8 mouse cellular contexts compared by ENCODE assay signal in genomic region chr7:84749434-84750301, GRCm38 (mm10). TPM values are rescaled to one million over a fixed set of nuclear protein-coding genes. Genes with fewer than 3 reads are reported as not detected.
DNase-seq lines count a peak whose midpoint lies in the region; ATAC-seq lines count a peak whose summit lies in the region.

No protein-coding gene starts in this region.

- peak; percentile 31 to 70 for DNase-seq in cerebellum, postnatal 4 days (ENCODE audit: low spot score in 2 of 2)
- DNase-seq in frontal cortex, postnatal 36 days (ENCODE audit: low spot score in 2 of 2): peak; percentile 68 to 70
- peak; percentile 44 to 52 for DNase-seq in layer of hippocampus, postnatal 36 days
- peak; percentile 61 for DNase-seq in lung, postnatal 25 days (ENCODE audit: low spot score)
- peak; percentile 63 for DNase-seq in right cerebral cortex, adult 18-20 months

- H3K9me3 ChIP-seq in hindbrain, embryonic 15.5 days: no peaks in the 10 kb centered on the region

- peak; percentile 76 for ATAC-seq in activated CD4-positive, CD25-positive, alpha-beta regulatory T cell, adult 4 months
- ATAC-seq in hindbrain, embryonic 15.5 days (ENCODE audit: low FRiP score, low read depth): peak; percentile 89
- ATAC-seq in monocyte, adult 5-6 weeks (replicated peaks; ENCODE audit: insufficient number of reproducible peaks, low FRiP score, low TSS enrichment, poor library complexity, severe bottlenecking): no peak

- peak overlapping the region; percentile 80 for H3K27ac ChIP-seq in hindbrain, embryonic 15.5 days (replicated peaks)

- peaks cover 8% of the 10 kb centered on the region for H3K4me1 ChIP-seq in hindbrain, embryonic 15.5 days (replicated peaks)

- H3K36me3 ChIP-seq in hindbrain, embryonic 15.5 days: no peaks in the 10 kb centered on the region

- H3K4me3 ChIP-seq in hindbrain, embryonic 15.5 days: peak overlapping the region; percentile 50

- H3K9ac ChIP-seq in hindbrain, embryonic 15.5 days: peak overlapping the region; percentile 49

- peak overlapping the region; percentile 74 for H3K4me2 ChIP-seq in hindbrain, embryonic 15.5 days

- H3K27me3 ChIP-seq in hindbrain, embryonic 15.5 days: peaks cover 2% of the 10 kb centered on the region; the same call in 1 of the 2 replicates

- 4% methylated on average over 21 of the region's 21 CpGs for WGBS in hindbrain, embryonic 15.5 days

RNA-seq across cellular contexts. Expression of gene Zfand6, which starts 59.9 kb away (rescaled TPM):
- polyA plus RNA-seq in activated CD4-positive, CD25-positive, alpha-beta regulatory T cell, adult 4 months (2017; shearing (Covaris generic)): 100 to 1,000 TPM; 161 to 172 TPM
- 181 and 183 TPM in 2 replicates for polyA plus RNA-seq in hindbrain, embryonic 15.5 days (2015; fragmentation: Nextera tagmentation; extraction: Ambion mirVana)
- total RNA-seq in layer of hippocampus, postnatal 36 days (2021): 10 to 100 TPM; 74.9 to 75.7 TPM
- 176 to 191 TPM (median 189 TPM) in 3 replicates for total RNA-seq in monocyte, adult 5-6 weeks (2017)
